Mouse (Mus musculus): ENCODE results near the gene Tnfaip3. TPM values are rescaled to one million over a fixed set of nuclear protein-coding genes. Genes with fewer than 3 reads are reported as not detected.

Tnfaip3 gene
- polyA plus RNA-seq, 1 experiment: 2.8 TPM

GRCm38 (mm10) chr10:18959777-18960492, 55.5 kb downstream of the Tnfaip3 start:
- DNase-seq (ENCODE audit: low read depth): no peak
- no peak for TF ChIP-seq POLR2A (IDR thresholded peaks at IDR 0.05; ENCODE audit: borderline replicate concordance, extremely low read depth, insufficient read depth, insufficient read length, poor library complexity, severe bottlenecking)

GRCm38 (mm10) chr10:18953706-18954071, 61.8 kb downstream of the Tnfaip3 start:
- DNase-seq (ENCODE audit: low read depth): peak; percentile 22
- TF ChIP-seq POLR2A (IDR thresholded peaks at IDR 0.05; ENCODE audit: borderline replicate concordance, extremely low read depth, insufficient read depth, insufficient read length, poor library complexity, severe bottlenecking): no peak
- TF ChIP-seq CTCF (IDR thresholded peaks at IDR 0.05; ENCODE audit: borderline replicate concordance, extremely low read depth, insufficient read depth, insufficient read length): no peak

GRCm38 (mm10) chr10:18953011-18953705, 62.3 kb downstream of the Tnfaip3 start:
- TF ChIP-seq CTCF (IDR thresholded peaks at IDR 0.05; ENCODE audit: borderline replicate concordance, extremely low read depth, insufficient read depth, insufficient read length) (no peak), POLR2A (IDR thresholded peaks at IDR 0.05; ENCODE audit: borderline replicate concordance, extremely low read depth, insufficient read depth, insufficient read length, poor library complexity, severe bottlenecking) (no peak)
- DNase-seq (ENCODE audit: low read depth): no peak

Other genes with a start within 250 kb of the Tnfaip3 start
- not detected in 2 replicates for gene Gm4922, start 228.9 kb downstream of the Tnfaip3 start, polyA plus RNA-seq (2012; rRNA removed)
- gene Perp, start 170.6 kb downstream of the Tnfaip3 start, polyA plus RNA-seq (2012; rRNA removed): 12.8 and 16.5 TPM in 2 replicates

Measured in brain, embryonic 14.5 days (tissue).